Mouse (Mus musculus): ENCODE measurements around the gene C030005K15Rik. TPM values are rescaled to one million over a fixed set of nuclear protein-coding genes. Genes with fewer than 3 reads are reported as not detected.
"Not testable (repeated sequence)": the region's sequence is repeated elsewhere in the genome, so short reads cannot be mapped to it uniquely, and the experiment has no call there.

C030005K15Rik gene
- not detected in 2 replicates for polyA plus RNA-seq (2016; fragmentation: Nextera tagmentation; extraction: Ambion mirVana)

DNA sequence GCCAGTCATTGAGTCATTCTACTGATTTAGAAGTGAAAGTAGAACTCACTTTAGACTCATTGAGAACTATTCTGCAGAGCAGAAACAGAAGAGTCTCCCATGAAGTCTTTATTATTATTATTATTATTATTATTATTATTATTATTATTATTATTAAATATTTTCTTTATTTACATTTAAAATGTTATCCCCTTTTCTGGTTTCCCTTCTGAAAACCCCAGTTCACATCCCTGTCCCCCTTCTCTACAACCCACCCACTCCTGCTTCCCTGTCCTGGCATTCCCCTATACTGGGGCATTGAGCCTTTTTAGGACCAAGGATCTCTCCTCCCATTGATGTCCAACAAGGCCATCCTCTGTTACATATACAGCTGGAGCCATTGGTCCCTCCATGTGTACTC lies at the start of gene C030005K15Rik:
Gene C030005K15Rik (minus strand): TSS at position 101 of the 400 bp plus-strand sequence.
- H3K4me2 ChIP-seq (replicated peaks); H3K36me3 ChIP-seq; H3K4me1 ChIP-seq; H3K9me3 ChIP-seq; ATAC-seq (ENCODE audit: low FRiP score, low read depth); H3K9ac ChIP-seq; H3K4me3 ChIP-seq; H3K27me3 ChIP-seq (replicated peaks); H3K27ac ChIP-seq: not testable (repeated sequence)

DNA sequence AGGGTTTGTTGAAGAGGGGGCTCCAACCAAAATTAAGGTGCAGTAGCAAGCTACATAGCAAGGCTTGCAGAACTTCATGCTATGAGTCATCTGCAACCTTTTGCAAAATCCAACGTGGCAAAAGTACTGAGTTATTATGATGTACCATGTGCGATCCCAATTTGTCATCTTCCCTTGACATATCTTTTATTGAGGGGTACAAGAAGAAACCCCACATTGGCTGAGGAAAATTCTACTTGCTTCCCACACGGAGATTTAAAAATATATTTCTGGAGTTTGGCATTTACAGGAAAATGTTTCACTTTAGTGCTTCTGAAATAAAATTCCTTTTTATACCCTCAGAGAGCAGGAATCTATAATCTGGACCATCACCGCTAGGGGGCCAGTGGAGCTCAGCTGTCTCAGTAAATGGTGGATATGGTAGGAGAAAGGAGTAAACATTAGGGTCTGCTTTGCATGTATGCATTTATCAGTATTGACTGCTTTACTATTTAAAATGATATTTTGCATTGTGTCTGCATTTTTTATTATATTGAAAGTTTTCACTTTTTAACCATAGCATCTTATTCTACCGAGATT lies 41.7 kb upstream of the C030005K15Rik start:
- Histone ChIP-seq H3K4me2 (replicated peaks) (no peak overlapping the region), H3K4me1 (no peaks in the 10 kb centered on the region), H3K27ac (no peak overlapping the region), H3K27me3 (replicated peaks) (no peaks in the 10 kb centered on the region), H3K9me3 (no peaks in the 10 kb centered on the region), H3K36me3 (no peaks in the 10 kb centered on the region), H3K9ac (no peak overlapping the region), H3K4me3 (no peak overlapping the region)
- WGBS, result 67% methylated on average over 5 of the region's 5 CpGs
- ATAC-seq (ENCODE audit: low FRiP score, low read depth), result no peak

- Histone ChIP-seq H3K27ac (no peak overlapping the region), H3K4me2 (replicated peaks) (no peak overlapping the region), H3K4me1 (no peaks in the 10 kb centered on the region), H3K9ac (no peak overlapping the region), H3K27me3 (replicated peaks) (no peaks in the 10 kb centered on the region), H3K4me3 (no peak overlapping the region), H3K9me3 (no peaks in the 10 kb centered on the region), H3K36me3 (no peaks in the 10 kb centered on the region)
- WGBS, result 82% methylated on average over 4 of the region's 4 CpGs
- no peak for ATAC-seq (ENCODE audit: low FRiP score, low read depth)
Measured at GRCm38 (mm10) chr10:97753821-97754220, 27.3 kb upstream of the C030005K15Rik start.

GRCm38 (mm10) chr10:97747231-97747630 lies 20.7 kb upstream of the C030005K15Rik start:
- H3K36me3 ChIP-seq, result no peaks in the 10 kb centered on the region
- H3K4me2 ChIP-seq (replicated peaks), result no peak overlapping the region
- 82% methylated on average over 3 of the region's 3 CpGs for WGBS
- H3K4me3 ChIP-seq, result no peak overlapping the region
- H3K27ac ChIP-seq, result no peak overlapping the region
- no peak overlapping the region for H3K9ac ChIP-seq
- H3K9me3 ChIP-seq, result no peaks in the 10 kb centered on the region
- H3K4me1 ChIP-seq, result no peaks in the 10 kb centered on the region
- ATAC-seq (ENCODE audit: low FRiP score, low read depth), result no peak
- no peaks in the 10 kb centered on the region for H3K27me3 ChIP-seq (replicated peaks)

GRCm38 (mm10) chr10:97725929-97726328 lies 626 bp downstream of the C030005K15Rik start:
- H3K36me3 ChIP-seq, result no peaks in the 10 kb centered on the region
- no peak overlapping the region for H3K4me3 ChIP-seq
- no peaks in the 10 kb centered on the region for H3K9me3 ChIP-seq
- H3K4me1 ChIP-seq, result no peaks in the 10 kb centered on the region
- H3K27me3 ChIP-seq (replicated peaks), result no peaks in the 10 kb centered on the region
- H3K27ac ChIP-seq, result no peak overlapping the region
- 57% methylated on average over 1 of the region's 1 CpGs for WGBS
- H3K4me2 ChIP-seq (replicated peaks), result no peak overlapping the region
- no peak for ATAC-seq (ENCODE audit: low FRiP score, low read depth)
- no peak overlapping the region for H3K9ac ChIP-seq

GRCm38 (mm10) chr10:97722709-97723108 lies 3.8 kb downstream of the C030005K15Rik start:
- ATAC-seq (ENCODE audit: low FRiP score, low read depth), result no peak
- 94% methylated on average over 9 of the region's 9 CpGs for WGBS

DNA sequence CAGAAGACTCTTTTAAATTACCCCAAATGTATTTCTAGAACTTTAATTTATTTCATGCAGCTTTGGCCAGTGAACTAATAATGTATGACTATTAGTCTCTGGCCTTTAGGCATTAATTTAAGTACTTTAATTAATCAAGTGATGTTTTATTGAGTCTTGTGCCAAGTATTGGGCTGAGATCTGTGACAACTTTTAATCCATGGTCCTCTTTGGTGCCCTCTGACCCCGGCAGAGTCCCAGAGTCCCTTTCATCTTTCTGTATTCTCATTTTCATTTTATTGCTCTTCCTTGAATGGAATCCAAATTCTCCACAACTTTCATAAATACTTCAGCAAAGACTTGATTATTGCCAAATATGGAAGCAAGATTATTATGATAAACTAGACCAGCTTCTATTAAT lies 5.9 kb downstream of the C030005K15Rik start:
- Histone ChIP-seq H3K4me1 (no peaks in the 10 kb centered on the region), H3K9me3 (no peaks in the 10 kb centered on the region), H3K27ac (no peak overlapping the region), H3K27me3 (replicated peaks) (no peaks in the 10 kb centered on the region), H3K9ac (no peak overlapping the region), H3K4me2 (replicated peaks) (no peak overlapping the region), H3K36me3 (no peaks in the 10 kb centered on the region), H3K4me3 (no peak overlapping the region)
- WGBS, result 97% methylated on average over 1 of the region's 1 CpGs
- no peak for ATAC-seq (ENCODE audit: low FRiP score, low read depth)

More at GRCm38 (mm10) chr10:97722709-97723108, 3.8 kb downstream of the C030005K15Rik start:
- H3K4me1 ChIP-seq, result no peaks in the 10 kb centered on the region
- H3K27me3 ChIP-seq (replicated peaks), result no peaks in the 10 kb centered on the region
- H3K4me3 ChIP-seq, result no peak overlapping the region
- no peak overlapping the region for H3K4me2 ChIP-seq (replicated peaks)
- H3K9me3 ChIP-seq, result no peaks in the 10 kb centered on the region
- H3K27ac ChIP-seq, result no peak overlapping the region
- no peaks in the 10 kb centered on the region for H3K36me3 ChIP-seq
- H3K9ac ChIP-seq, result no peak overlapping the region

- Histone ChIP-seq H3K4me1 (no peaks in the 10 kb centered on the region), H3K4me2 (replicated peaks) (no peak overlapping the region), H3K36me3 (no peaks in the 10 kb centered on the region), H3K9me3 (no peaks in the 10 kb centered on the region), H3K27ac (no peak overlapping the region), H3K9ac (no peak overlapping the region), H3K27me3 (replicated peaks) (no peaks in the 10 kb centered on the region), H3K4me3 (no peak overlapping the region)
- ATAC-seq (ENCODE audit: low FRiP score, low read depth), result no peak
- WGBS, result 82% methylated on average over 2 of the region's 2 CpGs
Measured at GRCm38 (mm10) chr10:97718021-97718420, 8.5 kb downstream of the C030005K15Rik start.

- Histone ChIP-seq H3K9ac (no peak overlapping the region), H3K27ac (no peak overlapping the region), H3K4me2 (replicated peaks) (no peak overlapping the region), H3K4me1 (no peaks in the 10 kb centered on the region), H3K36me3 (no peaks in the 10 kb centered on the region), H3K4me3 (no peak overlapping the region), H3K27me3 (replicated peaks) (no peaks in the 10 kb centered on the region), H3K9me3 (no peaks in the 10 kb centered on the region)
- WGBS, result 80% methylated on average over 1 of the region's 1 CpGs
- ATAC-seq (ENCODE audit: low FRiP score, low read depth), result no peak
Measured at GRCm38 (mm10) chr10:97717233-97717632, 9.3 kb downstream of the C030005K15Rik start.

GRCm38 (mm10) chr10:97715289-97715906 lies 11.2 kb downstream of the C030005K15Rik start:
- H3K4me3 ChIP-seq, result no peak overlapping the region
- H3K9ac ChIP-seq, result no peak overlapping the region
- no peak overlapping the region for H3K4me2 ChIP-seq (replicated peaks)
- WGBS, result 86% methylated on average over 3 of the region's 3 CpGs
- no peak for ATAC-seq (ENCODE audit: low FRiP score, low read depth)
- H3K4me1 ChIP-seq, result no peaks in the 10 kb centered on the region
- no peaks in the 10 kb centered on the region for H3K27me3 ChIP-seq (replicated peaks)
- no peak overlapping the region for H3K27ac ChIP-seq
- H3K9me3 ChIP-seq, result no peaks in the 10 kb centered on the region
- no peaks in the 10 kb centered on the region for H3K36me3 ChIP-seq

DNA sequence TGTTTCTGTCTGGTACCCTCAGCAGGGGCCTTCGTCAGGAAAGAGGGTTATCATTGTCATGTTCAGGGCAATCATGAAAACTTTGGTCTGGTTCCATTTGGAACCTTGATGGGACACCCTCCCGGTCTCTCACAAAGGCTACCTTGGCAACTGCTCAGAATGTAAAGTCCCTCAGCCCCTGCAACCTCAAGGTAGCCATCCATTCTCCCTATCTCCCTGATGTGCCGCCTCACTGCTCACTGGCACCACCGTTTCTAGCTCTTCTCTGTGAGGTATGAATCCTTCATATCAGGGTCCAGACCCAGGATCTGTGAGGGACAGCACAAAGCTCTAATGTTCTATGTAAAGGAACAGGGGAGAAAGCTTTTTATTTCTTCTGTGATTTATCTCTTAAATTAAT lies 12.0 kb downstream of the C030005K15Rik start:
- H3K4me3 ChIP-seq, result no peak overlapping the region
- no peaks in the 10 kb centered on the region for H3K9me3 ChIP-seq
- H3K4me1 ChIP-seq, result no peaks in the 10 kb centered on the region
- no peaks in the 10 kb centered on the region for H3K36me3 ChIP-seq
- no peak overlapping the region for H3K4me2 ChIP-seq (replicated peaks)
- H3K9ac ChIP-seq, result no peak overlapping the region
- H3K27me3 ChIP-seq (replicated peaks), result no peaks in the 10 kb centered on the region
- ATAC-seq (ENCODE audit: low FRiP score, low read depth), result no peak
- 65% methylated on average over 4 of the region's 4 CpGs for WGBS
- H3K27ac ChIP-seq, result no peak overlapping the region

DNA sequence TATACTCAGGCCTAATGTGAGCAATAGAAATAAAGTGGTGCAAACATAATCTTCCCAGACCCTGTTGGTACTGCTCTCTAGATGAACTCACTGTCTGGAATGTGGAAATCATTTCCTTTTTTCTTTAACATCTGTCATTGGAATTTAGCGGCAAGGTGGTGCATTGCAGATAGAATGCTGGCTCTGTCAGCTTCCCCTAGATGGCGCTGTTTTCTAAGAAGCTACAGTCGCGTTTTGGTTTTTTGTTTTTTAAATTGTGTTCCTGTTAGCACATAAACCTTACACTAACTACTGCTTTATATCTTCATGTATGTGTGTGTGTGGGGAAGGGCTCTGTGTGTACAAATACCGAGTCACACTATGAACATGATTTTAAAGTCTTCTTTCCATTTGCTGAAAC lies 13.9 kb downstream of the C030005K15Rik start:
- WGBS, result 5% methylated on average over 5 of the region's 5 CpGs

GRCm38 (mm10) chr10:97704562-97704961 lies 22.0 kb downstream of the C030005K15Rik start:
- H3K27me3 ChIP-seq (replicated peaks), result no peaks in the 10 kb centered on the region
- no peaks in the 10 kb centered on the region for H3K9me3 ChIP-seq
- H3K4me3 ChIP-seq, result no peak overlapping the region
- ATAC-seq (ENCODE audit: low FRiP score, low read depth), result no peak
- H3K4me2 ChIP-seq (replicated peaks), result no peak overlapping the region
- WGBS, result 55% methylated on average over 1 of the region's 1 CpGs
- no peak overlapping the region for H3K9ac ChIP-seq
- no peaks in the 10 kb centered on the region for H3K36me3 ChIP-seq
- no peaks in the 10 kb centered on the region for H3K4me1 ChIP-seq
- no peak overlapping the region for H3K27ac ChIP-seq

More for the DNA sequence above, 13.9 kb downstream of the C030005K15Rik start:
- Histone ChIP-seq H3K9ac (no peak overlapping the region), H3K27me3 (replicated peaks) (no peaks in the 10 kb centered on the region), H3K4me2 (replicated peaks) (no peak overlapping the region), H3K9me3 (no peaks in the 10 kb centered on the region), H3K27ac (no peak overlapping the region), H3K36me3 (no peaks in the 10 kb centered on the region), H3K4me3 (no peak overlapping the region), H3K4me1 (no peaks in the 10 kb centered on the region)
- ATAC-seq (ENCODE audit: low FRiP score, low read depth), result 0 out of 2 replicates have a peak, but pooled peaks have one; percentile 53

All from neural tube, embryonic 12.5 days (tissue).